Mouse (Mus musculus) neural tube, embryonic 10.5 days (tissue): ENCODE data around the gene Trip10.
A peak's percentile ranks its signal among the peaks of the same experiment; 100 is the strongest.

Experiments used
- DNase-seq: peaks from one replicate; pipeline ENCODE4 v3.0.0-alpha.2; 2017; ENCODE audit warnings: low spot score; ENCODE audit errors: extremely low spot score

Gene Trip10

DNA sequence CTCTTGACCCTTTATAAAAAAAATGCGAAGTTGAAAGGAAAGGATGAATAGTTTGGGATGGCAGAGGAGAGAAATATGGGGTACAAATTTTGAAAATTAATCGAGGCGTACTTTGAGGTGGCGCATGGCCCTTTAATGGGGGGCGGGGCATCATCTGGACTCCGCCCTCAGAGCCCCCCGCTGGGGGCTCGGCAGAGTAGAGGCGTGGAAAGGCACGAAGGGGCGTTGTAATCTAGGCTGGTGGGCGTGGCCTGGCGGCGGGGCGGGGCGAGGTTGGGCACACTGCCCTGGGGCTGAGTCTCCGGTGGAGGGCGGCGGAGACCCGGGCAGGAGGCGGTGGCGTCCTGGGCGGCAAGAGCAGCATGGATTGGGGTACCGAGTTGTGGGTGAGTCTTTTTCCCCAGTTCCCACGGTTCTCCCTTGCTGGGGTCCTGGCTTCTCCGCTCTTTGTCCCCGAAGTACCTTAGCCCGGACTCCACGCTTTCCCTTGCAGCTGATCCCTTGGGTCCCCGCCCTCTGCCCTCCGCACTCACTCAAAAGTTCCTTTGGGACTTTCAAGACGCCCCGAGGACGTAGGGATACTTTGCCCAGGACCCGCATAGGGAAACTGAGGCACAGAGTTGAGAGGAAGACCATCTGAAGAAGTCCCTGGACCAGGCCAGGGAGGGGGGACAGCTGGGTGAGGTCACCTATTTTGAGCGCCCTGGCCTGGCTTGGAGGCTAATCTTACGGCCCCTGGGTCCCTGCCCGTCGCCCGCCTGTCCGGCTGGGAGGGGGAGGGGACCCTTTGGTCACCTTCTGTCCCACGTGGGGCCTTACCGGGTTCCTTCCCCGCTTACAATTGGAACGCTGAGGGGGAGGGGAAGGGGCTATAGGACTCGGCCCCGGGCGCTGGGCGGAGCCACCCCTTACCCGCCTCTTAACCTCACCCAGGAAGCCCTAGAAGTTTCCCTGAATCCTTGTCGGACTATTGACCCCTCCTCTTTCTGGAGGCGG, at the start of gene Trip10:
Trip10 (plus strand) TSS at position 270 of the 996 bp plus-strand sequence.
- DNase-seq: peak; percentile 97

- no peak for DNase-seq
Measured at GRCm38 (mm10) chr17:57201841-57202724, 47.2 kb upstream of the Trip10 start.

DNA sequence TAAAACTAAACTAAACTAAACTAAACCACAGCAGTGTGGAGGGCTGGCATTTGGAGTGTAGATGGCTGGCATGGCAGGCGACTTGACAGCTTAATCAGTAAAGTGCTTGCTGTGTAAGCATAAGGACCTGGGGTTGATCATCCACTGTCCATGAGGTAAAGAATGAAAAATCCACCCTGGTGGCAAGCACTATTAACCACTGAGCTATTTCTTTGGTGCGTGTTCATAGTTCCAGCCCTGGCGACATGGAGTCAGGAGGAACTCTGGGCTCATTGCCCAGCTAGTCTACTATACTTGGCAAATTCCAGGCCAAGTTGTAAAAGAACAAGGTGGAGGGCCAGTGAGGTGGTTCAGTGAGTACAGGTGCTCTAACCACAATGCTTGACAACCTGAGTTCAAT, 41.3 kb upstream of the Trip10 start:
- no peak for DNase-seq

GRCm38 (mm10) chr17:57209330-57209729, 39.9 kb upstream of the Trip10 start:
- no peak for DNase-seq

GRCm38 (mm10) chr17:57211501-57211900, 37.8 kb upstream of the Trip10 start:
- DNase-seq: no peak

GRCm38 (mm10) chr17:57214676-57215387, 34.4 kb upstream of the Trip10 start:
- no peak for DNase-seq

GRCm38 (mm10) chr17:57218335-57218900, 30.8 kb upstream of the Trip10 start:
- DNase-seq: no peak

DNA sequence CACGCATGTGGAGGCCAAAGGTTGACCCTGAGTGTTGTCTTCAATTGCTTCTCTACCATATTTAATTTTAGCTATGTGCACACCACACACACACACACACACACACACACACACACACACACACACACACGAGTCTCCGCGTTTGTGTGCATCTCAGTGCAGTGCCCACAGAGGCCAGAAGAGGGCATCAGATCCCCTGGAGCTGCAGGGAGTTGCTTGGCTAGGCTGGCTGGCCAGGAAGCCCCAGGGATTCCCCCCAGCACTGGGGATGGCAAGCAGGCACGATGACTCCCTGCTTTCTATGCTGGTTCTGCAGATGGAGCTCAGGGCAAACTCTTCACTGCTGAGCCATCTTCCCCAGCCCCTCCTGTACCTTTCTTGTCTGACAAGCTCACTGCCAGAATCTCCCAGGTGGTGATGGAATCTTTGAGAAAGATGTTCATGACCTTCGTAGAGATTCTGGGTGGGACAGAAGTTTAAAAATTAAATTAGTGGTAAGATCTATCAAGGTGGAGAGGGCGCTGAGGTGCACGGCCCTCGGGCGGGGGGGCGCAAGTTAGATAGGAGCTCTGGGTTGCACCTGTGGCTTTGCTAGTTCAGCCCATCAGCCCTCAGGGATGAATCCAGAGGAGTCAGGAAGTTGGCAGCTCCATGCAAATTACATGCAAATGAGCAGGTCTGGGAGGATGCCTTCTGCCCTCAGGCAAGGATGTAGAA, 29.9 kb upstream of the Trip10 start:
- peak; percentile 59 for DNase-seq

DNA sequence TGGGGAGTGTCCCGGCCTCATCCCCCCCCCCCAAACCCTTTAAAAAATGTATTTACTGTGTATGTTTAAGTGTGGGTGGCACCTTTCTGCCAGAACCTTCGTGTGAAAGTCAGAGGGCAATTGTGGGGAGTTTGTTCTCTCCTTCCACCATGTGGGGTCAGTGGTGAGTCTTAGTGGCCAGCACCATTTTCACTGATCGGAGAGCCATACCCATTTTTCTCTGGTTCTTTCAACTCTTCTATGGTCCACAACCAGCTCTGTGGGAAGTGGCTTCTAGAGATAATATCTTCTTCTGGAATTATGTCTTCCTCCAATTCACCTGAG, 29.4 kb upstream of the Trip10 start:
- peak; percentile 25 for DNase-seq

DNA sequence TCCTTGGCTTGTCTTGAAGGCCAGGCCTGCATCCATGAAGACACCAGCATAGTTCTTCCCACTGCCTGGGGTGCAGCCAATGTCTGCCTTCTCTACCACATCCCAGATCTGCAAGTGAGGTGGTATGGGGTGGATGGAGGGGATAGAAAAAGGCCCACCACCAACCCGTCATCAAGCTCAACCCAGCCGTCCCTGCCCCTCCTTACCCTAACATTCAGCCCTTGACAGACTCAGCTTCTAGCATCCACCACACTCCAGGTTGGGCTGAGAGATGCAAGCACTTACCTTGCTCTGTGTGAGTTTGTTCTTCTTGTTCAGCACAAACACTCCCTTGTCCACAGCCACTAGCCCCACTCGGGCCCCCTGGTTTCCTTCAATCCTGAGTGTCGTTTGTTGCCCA, 27.3 kb upstream of the Trip10 start:
- DNase-seq: no peak

- DNase-seq: no peak
Measured at GRCm38 (mm10) chr17:57223313-57223712, 25.9 kb upstream of the Trip10 start.

DNA sequence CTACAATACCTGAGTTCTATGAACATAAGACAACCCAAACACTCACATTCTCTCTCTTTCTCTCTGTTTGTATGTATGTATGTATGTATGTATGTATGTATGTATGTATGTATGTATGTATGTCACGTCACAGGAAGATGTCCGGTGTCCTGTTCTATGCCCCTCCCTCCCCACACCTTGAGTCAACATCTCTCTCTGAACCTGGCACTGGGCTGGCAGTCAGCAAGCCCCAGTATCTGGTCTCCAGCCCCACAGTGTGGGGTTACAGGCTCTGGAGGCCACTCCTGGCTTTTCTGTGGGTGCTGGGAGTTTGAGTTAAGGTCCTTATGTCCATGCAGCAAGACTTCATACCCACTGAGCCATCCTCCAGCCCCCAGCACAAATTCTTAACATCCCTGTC, 21.8 kb upstream of the Trip10 start:
- DNase-seq: no peak

DNA sequence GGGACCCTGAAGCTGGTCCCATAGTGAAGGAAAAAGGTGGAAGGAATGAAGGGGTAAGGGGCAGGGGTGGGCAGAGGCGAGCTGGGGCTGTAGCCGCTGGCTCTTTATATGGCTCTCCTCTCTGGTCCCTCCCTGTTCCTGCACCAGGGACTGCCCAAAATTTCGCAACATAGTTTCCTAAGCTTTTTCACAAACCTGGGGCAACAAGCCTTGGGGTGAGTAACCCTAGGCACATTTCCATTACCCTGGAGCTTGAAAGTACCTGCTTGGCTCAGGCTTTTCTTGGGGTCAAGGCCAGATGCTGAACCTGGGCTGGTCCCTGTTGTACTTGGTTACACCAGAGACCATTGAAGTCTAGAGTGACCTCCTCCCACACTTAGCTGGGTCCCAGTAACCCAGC, 21.2 kb upstream of the Trip10 start, which contains the start of gene C3:
C3 (minus strand) TSS at position 123 of the 400 bp plus-strand sequence.
- no peak for DNase-seq

DNA sequence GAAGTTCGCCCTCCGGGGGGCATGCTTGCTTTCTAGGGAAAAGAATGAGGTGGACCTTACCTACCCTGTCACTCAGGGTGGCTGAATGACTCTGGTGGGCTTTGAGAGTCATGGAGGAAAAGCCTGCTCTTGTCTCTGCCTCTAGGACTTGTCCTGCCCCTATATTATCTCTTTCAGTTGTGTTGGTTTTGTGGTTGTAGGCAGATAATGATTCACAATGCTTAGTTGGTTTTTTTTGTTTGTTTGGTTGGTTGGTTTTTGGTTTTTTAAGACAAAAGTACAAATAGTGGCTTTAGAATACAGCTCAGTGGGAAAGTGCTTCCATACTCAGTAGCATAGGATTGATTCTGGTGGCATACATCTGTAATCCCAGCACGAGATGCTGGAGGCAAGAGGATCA, 20.4 kb upstream of the Trip10 start:
- DNase-seq: no peak

- no peak for DNase-seq
Measured at GRCm38 (mm10) chr17:57229851-57230727, 19.2 kb upstream of the Trip10 start.

DNA sequence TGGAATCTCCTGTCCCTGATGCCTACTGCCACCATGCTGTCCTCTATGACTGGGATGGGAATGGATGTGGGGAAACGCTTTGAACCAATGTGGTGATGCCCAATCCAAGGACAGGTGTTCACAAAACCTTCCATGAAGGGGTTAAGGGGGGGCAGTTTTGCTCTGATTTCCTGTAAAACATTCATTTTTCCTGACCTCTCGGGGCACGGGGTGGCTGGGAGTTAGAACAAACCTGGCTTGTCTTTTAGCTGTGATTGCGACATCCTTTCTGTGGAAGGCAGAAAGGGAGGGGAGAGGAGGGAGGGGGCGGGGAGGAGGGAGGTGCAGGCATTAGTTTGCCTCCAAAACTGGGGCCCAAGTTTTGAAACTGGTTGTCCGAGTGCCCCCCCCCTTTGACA, 18.5 kb upstream of the Trip10 start:
- no peak for DNase-seq

DNA sequence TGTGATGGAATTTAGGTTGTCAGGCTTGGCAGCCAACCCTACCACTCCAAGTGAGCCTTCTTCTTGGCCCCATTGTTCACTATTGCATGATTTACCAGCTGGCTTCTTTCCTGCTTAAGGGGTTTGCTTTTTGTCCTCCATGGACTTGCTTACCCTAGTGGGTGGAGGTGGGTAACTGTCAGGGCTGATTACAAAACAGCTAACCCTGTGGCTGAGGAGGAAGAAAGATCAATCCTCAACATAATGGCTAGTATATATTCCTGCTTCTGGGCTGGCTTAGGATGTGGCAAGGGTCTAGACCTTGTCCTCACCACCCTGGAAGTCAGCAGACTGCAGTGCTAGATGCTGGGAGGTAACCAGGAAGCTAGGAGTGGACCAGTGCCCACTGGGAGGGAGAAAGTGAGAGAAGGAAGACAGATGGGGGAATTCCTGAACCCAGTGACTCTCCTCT, 17.9 kb upstream of the Trip10 start:
- DNase-seq: no peak

DNA sequence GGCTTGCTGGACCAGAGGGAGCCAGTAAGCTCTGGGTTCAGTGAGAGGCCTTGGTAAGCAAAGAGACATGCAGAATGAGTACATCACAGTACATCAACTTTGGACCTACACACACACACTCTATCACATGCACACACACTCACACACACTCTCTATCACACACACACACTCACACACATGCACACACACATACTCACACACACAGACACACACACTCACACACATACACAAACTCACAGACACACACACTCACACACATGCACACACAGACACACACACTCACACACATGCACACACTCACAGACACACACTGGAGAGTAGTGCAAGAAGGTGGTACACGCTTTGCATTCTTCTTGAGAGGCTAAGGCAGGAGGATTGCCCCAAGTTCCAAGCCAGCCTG, 17.1 kb upstream of the Trip10 start:
- no peak for DNase-seq

- no peak for DNase-seq
Measured at GRCm38 (mm10) chr17:57233038-57233437, 16.2 kb upstream of the Trip10 start.
